Mouse (Mus musculus): Measurements from ENCODE around the gene Tor1aip2. TPM values are rescaled to one million over a fixed set of nuclear protein-coding genes. Genes with fewer than 3 reads are reported as not detected.

Tor1aip2 gene
- polyA plus RNA-seq, 1 experiment, result 5.2 TPM

GRCm38 (mm10) chr1:156073169-156073821, 38.1 kb downstream of the Tor1aip2 start:
- no peak for TF ChIP-seq FLI1 (IDR thresholded peaks at IDR 0.05; ENCODE audit: low read length)
- no peak for TF ChIP-seq GATA1 (IDR thresholded peaks at IDR 0.05; ENCODE audit: borderline replicate concordance, low read length)
- H3K9me3 ChIP-seq, result no peaks in the 10 kb centered on the region
- peaks cover 8% of the 10 kb centered on the region for H3K36me3 ChIP-seq (replicated peaks; ENCODE audit: low read length)
- peaks cover 4% of the 10 kb centered on the region for H3K27me3 ChIP-seq (replicated peaks)
- peaks cover 14% of the 10 kb centered on the region for H3K4me1 ChIP-seq
- no peak overlapping the region for H3K4me3 ChIP-seq (replicated peaks)

GRCm38 (mm10) chr1:156074575-156074974, 39.4 kb downstream of the Tor1aip2 start:
- no peaks in the 10 kb centered on the region for H3K9me3 ChIP-seq
- peaks cover 18% of the 10 kb centered on the region for H3K4me1 ChIP-seq
- no peak overlapping the region for H3K4me3 ChIP-seq (replicated peaks)
- H3K27me3 ChIP-seq (replicated peaks), result peaks cover 11% of the 10 kb centered on the region
- no peak for TF ChIP-seq FLI1 (IDR thresholded peaks at IDR 0.05; ENCODE audit: low read length)
- TF ChIP-seq GATA1 (IDR thresholded peaks at IDR 0.05; ENCODE audit: borderline replicate concordance, low read length), result no peak
- H3K36me3 ChIP-seq (replicated peaks; ENCODE audit: low read length), result no peaks in the 10 kb centered on the region

DNA sequence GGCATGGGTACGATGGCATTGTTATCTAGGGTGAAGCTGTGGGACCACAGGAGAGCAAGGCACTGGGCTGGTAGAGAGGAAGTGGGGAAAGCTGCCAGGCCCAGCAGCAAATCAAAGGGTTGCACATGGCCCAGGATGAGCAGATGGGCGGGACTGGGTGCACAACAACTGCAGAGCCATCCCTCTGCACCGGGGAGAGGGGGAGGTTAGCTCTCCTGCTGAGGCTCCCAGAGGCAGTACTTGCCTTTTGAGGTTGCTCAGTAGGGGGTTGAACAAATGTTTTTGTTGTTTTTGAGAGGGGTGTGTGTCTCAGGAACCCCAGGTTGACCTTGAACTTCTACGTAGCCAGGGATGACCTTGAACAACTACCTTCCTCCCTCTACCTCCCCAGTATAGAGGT, 41.3 kb downstream of the Tor1aip2 start:
- peaks cover 15% of the 10 kb centered on the region for H3K27me3 ChIP-seq (replicated peaks)
- H3K4me3 ChIP-seq (replicated peaks), result peak overlapping the region; percentile 38
- peaks cover 26% of the 10 kb centered on the region for H3K4me1 ChIP-seq
- no peak for TF ChIP-seq GATA1 (IDR thresholded peaks at IDR 0.05; ENCODE audit: borderline replicate concordance, low read length)
- no peak for TF ChIP-seq FLI1 (IDR thresholded peaks at IDR 0.05; ENCODE audit: low read length)
- no peaks in the 10 kb centered on the region for H3K9me3 ChIP-seq
- H3K36me3 ChIP-seq (replicated peaks; ENCODE audit: low read length), result no peaks in the 10 kb centered on the region

- Histone ChIP-seq H3K4me1 (peaks cover 29% of the 10 kb centered on the region), H3K27me3 (replicated peaks) (peaks cover 15% of the 10 kb centered on the region), H3K9me3 (no peaks in the 10 kb centered on the region), H3K4me3 (replicated peaks) (no peak overlapping the region), H3K36me3 (replicated peaks; ENCODE audit: low read length) (no peaks in the 10 kb centered on the region)
- TF ChIP-seq GATA1 (IDR thresholded peaks at IDR 0.05; ENCODE audit: borderline replicate concordance, low read length) (no peak), FLI1 (IDR thresholded peaks at IDR 0.05; ENCODE audit: low read length) (no peak)
Observed at GRCm38 (mm10) chr1:156077655-156078054, 42.5 kb downstream of the Tor1aip2 start.

DNA sequence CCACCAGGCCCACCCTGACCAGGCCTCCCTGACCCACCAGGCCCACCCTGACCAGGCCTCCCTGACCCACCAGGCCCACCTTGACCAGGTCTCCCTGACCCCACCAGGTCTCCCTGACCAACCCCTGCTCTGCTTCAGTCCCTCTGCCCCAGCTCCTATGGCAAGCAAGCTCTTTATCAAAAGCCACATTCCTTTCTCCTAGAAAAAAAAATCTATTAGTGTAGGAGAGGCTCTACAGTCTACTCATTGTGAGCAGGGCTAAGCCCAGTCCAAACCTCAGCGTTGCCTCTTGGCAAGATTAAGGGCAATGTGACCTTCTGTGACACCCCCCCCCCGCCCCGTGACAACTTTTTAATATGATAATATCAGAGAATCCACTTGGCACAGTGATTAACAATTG, 49.4 kb downstream of the Tor1aip2 start:
- H3K4me1 ChIP-seq, result peaks cover 50% of the 10 kb centered on the region
- peaks cover 4% of the 10 kb centered on the region for H3K27me3 ChIP-seq (replicated peaks)
- H3K4me3 ChIP-seq (replicated peaks), result no peak overlapping the region
- TF ChIP-seq FLI1 (IDR thresholded peaks at IDR 0.05; ENCODE audit: low read length) (no peak), GATA1 (IDR thresholded peaks at IDR 0.05; ENCODE audit: borderline replicate concordance, low read length) (no peak)
- no peaks in the 10 kb centered on the region for H3K9me3 ChIP-seq
- H3K36me3 ChIP-seq (replicated peaks; ENCODE audit: low read length), result no peaks in the 10 kb centered on the region

DNA sequence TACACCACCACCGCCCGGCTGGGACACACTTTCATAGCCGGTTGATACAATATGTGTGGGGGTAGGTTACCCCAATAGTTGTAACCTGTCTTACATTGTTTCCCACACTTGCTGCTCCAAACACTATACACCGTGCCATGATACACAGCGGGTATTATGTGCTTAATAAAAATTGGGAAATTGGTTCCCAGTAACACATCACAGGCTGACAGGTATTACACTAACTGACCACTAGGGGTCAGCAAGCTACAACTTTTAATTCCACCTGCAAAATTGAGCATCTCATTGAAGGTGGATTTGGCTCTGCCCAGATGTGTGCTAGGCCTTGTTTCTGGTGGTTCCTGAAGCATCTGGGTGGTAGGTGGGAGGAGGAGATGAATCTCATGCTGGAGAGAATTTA, 50.6 kb downstream of the Tor1aip2 start:
- H3K4me1 ChIP-seq, result peaks cover 59% of the 10 kb centered on the region
- H3K36me3 ChIP-seq (replicated peaks; ENCODE audit: low read length), result no peaks in the 10 kb centered on the region
- TF ChIP-seq FLI1 (IDR thresholded peaks at IDR 0.05; ENCODE audit: low read length) (no peak), GATA1 (IDR thresholded peaks at IDR 0.05; ENCODE audit: borderline replicate concordance, low read length) (no peak)
- H3K27me3 ChIP-seq (replicated peaks), result no peaks in the 10 kb centered on the region
- peak overlapping the region; percentile 52 for H3K4me3 ChIP-seq (replicated peaks)
- H3K9me3 ChIP-seq, result no peaks in the 10 kb centered on the region

- H3K27me3 ChIP-seq (replicated peaks), result no peaks in the 10 kb centered on the region
- no peaks in the 10 kb centered on the region for H3K36me3 ChIP-seq (replicated peaks; ENCODE audit: low read length)
- H3K4me3 ChIP-seq (replicated peaks), result peak overlapping the region; percentile 72
- H3K4me1 ChIP-seq, result peaks cover 65% of the 10 kb centered on the region
- H3K9me3 ChIP-seq, result no peaks in the 10 kb centered on the region
- TF ChIP-seq GATA1 (IDR thresholded peaks at IDR 0.05; ENCODE audit: borderline replicate concordance, low read length) (no peak), FLI1 (IDR thresholded peaks at IDR 0.05; ENCODE audit: low read length) (no peak)
Observed at GRCm38 (mm10) chr1:156087586-156087985, 52.4 kb downstream of the Tor1aip2 start.

- H3K4me3 ChIP-seq (replicated peaks), result no peak overlapping the region
- H3K4me1 ChIP-seq, result peaks cover 73% of the 10 kb centered on the region
- no peaks in the 10 kb centered on the region for H3K27me3 ChIP-seq (replicated peaks)
- no peaks in the 10 kb centered on the region for H3K9me3 ChIP-seq
- TF ChIP-seq GATA1 (IDR thresholded peaks at IDR 0.05; ENCODE audit: borderline replicate concordance, low read length) (no peak), FLI1 (IDR thresholded peaks at IDR 0.05; ENCODE audit: low read length) (no peak)
- H3K36me3 ChIP-seq (replicated peaks; ENCODE audit: low read length), result no peaks in the 10 kb centered on the region
Observed at GRCm38 (mm10) chr1:156089561-156089960, 54.4 kb downstream of the Tor1aip2 start.

DNA sequence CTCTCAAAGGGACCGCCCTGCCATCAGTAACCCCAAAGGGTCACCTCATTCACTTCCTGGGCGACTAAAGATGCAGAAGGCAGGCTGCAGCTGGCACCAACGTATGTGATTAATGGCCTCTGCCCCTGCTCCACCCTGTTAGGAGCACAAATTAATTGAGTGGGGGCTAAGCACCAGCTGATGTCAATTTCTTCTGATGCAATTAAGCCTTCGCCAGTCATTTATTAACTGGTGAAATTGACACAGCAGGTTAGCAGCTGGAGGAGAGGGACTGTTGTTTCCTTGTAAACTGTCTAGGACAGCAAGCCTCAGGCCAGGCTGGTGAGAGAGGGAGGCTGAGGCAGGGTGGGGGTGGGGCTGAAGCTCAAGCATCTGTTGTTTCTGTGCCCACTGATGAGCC, 54.8 kb downstream of the Tor1aip2 start:
- Histone ChIP-seq H3K4me1 (peaks cover 73% of the 10 kb centered on the region), H3K36me3 (replicated peaks; ENCODE audit: low read length) (no peaks in the 10 kb centered on the region), H3K27me3 (replicated peaks) (no peaks in the 10 kb centered on the region), H3K9me3 (no peaks in the 10 kb centered on the region), H3K4me3 (replicated peaks) (no peak overlapping the region)
- TF ChIP-seq FLI1 (IDR thresholded peaks at IDR 0.05; ENCODE audit: low read length), result no peak
- no peak for TF ChIP-seq GATA1 (IDR thresholded peaks at IDR 0.05; ENCODE audit: borderline replicate concordance, low read length)

DNA sequence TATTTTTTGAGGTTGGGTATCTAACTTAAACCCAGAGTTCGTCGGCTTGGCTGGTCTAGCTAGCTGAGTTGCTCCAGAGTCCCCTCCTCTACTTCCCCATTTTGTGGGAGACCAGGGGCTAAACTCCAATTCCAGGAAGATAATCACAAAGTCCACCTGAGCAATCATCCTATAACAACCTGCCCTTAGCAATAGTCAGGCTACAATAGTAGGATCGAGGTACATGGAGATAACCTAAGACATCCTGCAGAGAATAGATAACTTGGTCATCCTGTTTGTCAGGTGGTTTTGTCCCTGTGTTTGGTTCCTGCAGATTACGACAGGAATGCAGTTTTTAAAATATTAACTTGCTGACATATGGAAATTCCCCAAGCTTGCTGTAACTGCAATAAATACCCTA, 56.6 kb downstream of the Tor1aip2 start:
- TF ChIP-seq GATA1 (IDR thresholded peaks at IDR 0.05; ENCODE audit: borderline replicate concordance, low read length) (no peak), FLI1 (IDR thresholded peaks at IDR 0.05; ENCODE audit: low read length) (no peak)
- Histone ChIP-seq H3K36me3 (replicated peaks; ENCODE audit: low read length) (no peaks in the 10 kb centered on the region), H3K4me1 (peaks cover 66% of the 10 kb centered on the region), H3K27me3 (replicated peaks) (no peaks in the 10 kb centered on the region), H3K9me3 (no peaks in the 10 kb centered on the region), H3K4me3 (replicated peaks) (no peak overlapping the region)
